Mouse (Mus musculus): ENCODE measurements around the gene Aprt. TPM values are rescaled to one million over a fixed set of nuclear protein-coding genes. Genes with fewer than 3 reads are reported as not detected.

Gene Aprt
- polyA plus RNA-seq, 1 experiment from 2014 or later = 235 TPM

DNA sequence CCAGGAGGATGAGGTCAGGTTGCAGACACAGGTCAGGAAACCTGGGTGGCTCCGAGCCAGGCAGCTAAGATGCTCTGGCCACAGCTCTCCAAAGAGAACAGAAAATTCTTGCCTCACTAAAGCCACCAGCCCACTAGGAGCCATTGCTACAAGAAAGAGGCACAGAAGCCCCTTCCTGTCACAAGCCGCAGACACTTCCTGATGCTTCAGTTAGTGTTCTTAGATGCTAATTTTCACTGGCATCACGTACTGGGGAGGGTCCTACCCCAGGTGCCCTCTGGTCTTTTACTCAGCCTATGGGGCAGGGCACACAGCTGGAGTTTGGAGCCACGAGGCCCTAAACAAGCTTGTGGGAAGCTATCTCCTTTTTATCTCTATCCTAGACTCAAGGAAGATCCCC lies 19.3 kb upstream of the Aprt start:
- H3K4me1 ChIP-seq (replicated peaks; ENCODE audit: control insufficient read depth, insufficient read depth, low read length) = no peaks in the 10 kb centered on the region
- no peak overlapping the region for H3K4me3 ChIP-seq (ENCODE audit: low read depth, low read length)
- H3K36me3 ChIP-seq (ENCODE audit: control insufficient read depth, insufficient read depth, low read length) = no peaks in the 10 kb centered on the region
- no peak for DNase-seq (ENCODE audit: low spot score)
- no peaks in the 10 kb centered on the region for H3K27me3 ChIP-seq (ENCODE audit: control insufficient read depth, insufficient read depth, low read length)
- no peak for ATAC-seq (replicated peaks; ENCODE audit: low FRiP score)
- H3K27ac ChIP-seq (ENCODE audit: low read depth, low read length) = no peak overlapping the region
- WGBS = 64% methylated on average over 4 of the region's 4 CpGs
- no peak overlapping the region for H3K4me2 ChIP-seq (ENCODE audit: low read depth, low read length, severe bottlenecking)
- no peak overlapping the region for H3K9ac ChIP-seq (ENCODE audit: low read length)
- H3K9me3 ChIP-seq (ENCODE audit: control insufficient read depth, low read length) = no peaks in the 10 kb centered on the region

DNA sequence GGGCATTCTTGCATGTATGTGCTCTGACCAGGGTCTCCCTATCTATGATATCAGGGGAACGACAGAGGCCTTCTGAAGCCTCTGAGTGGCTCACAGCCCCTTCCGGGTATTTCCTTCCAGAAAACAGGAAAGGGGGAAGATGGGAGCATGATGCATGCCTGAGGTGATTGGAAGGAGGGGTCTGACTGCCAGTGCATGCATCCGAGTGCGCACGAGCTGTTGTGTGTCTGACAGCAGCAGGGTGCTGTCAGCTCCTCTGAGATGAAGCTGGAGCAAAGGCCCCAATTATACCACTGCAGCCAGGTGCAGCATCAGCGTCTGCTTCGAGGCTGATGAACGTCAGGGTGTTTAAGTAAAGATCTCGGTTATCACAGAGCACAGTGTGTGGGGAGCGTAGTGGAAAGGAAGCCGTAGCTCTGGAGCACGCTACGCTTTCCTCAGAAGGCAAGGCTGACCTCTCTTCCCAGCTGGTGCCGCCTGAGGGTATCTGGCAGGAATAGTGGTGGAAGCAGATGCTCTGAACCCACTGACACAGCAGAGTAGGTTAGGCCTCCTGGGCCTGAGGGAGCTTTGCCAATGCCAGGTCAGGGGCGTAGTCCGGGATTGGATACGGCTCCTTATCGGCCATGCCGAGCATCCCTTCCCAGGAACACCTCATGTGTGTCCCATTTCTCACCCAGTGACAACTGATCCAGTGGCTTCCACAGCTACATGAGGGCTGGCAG lies 17.2 kb upstream of the Aprt start:
- H3K36me3 ChIP-seq (ENCODE audit: control insufficient read depth, insufficient read depth, low read length) = no peaks in the 10 kb centered on the region
- H3K4me1 ChIP-seq (replicated peaks; ENCODE audit: control insufficient read depth, insufficient read depth, low read length) = no peaks in the 10 kb centered on the region
- no peaks in the 10 kb centered on the region for H3K9me3 ChIP-seq (ENCODE audit: control insufficient read depth, low read length)
- H3K4me3 ChIP-seq (ENCODE audit: low read depth, low read length) = no peak overlapping the region
- no peak overlapping the region for H3K4me2 ChIP-seq (ENCODE audit: low read depth, low read length, severe bottlenecking)
- no peak overlapping the region for H3K9ac ChIP-seq (ENCODE audit: low read length)
- DNase-seq (ENCODE audit: low spot score) (no peak), ATAC-seq (replicated peaks; ENCODE audit: low FRiP score) (no peak)
- no peaks in the 10 kb centered on the region for H3K27me3 ChIP-seq (ENCODE audit: control insufficient read depth, insufficient read depth, low read length)
- no peak overlapping the region for H3K27ac ChIP-seq (ENCODE audit: low read depth, low read length)
- 82% methylated on average over 19 of the region's 19 CpGs for WGBS

DNA sequence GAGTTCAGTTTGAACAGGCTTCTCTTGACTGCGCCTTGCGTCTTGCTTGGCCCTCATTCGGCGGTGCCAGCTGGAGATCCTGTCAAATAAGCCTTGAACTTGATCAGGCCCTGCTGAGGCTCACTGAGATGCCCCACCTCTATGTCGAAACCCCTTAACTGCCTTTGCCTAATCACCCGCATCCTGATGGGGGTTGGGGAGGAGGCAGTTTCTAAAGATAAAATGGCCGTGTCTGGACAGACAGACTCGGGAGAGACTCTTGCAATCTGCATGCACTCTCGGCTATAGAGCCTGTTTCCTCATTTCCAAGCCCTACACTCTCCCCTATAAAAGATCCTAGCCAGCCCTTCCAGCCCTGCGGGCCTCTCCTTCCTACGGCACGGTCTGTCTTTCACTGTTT lies 16.5 kb upstream of the Aprt start:
- Histone ChIP-seq H3K27ac (ENCODE audit: low read depth, low read length) (no peak overlapping the region), H3K9me3 (ENCODE audit: control insufficient read depth, low read length) (no peaks in the 10 kb centered on the region), H3K4me3 (ENCODE audit: low read depth, low read length) (no peak overlapping the region), H3K36me3 (ENCODE audit: control insufficient read depth, insufficient read depth, low read length) (no peaks in the 10 kb centered on the region), H3K4me1 (replicated peaks; ENCODE audit: control insufficient read depth, insufficient read depth, low read length) (no peaks in the 10 kb centered on the region), H3K9ac (ENCODE audit: low read length) (no peak overlapping the region), H3K27me3 (ENCODE audit: control insufficient read depth, insufficient read depth, low read length) (no peaks in the 10 kb centered on the region), H3K4me2 (ENCODE audit: low read depth, low read length, severe bottlenecking) (no peak overlapping the region)
- DNase-seq (ENCODE audit: low spot score) = no peak
- ATAC-seq (replicated peaks; ENCODE audit: low FRiP score) = no peak
- 83% methylated on average over 12 of the region's 12 CpGs for WGBS

DNA sequence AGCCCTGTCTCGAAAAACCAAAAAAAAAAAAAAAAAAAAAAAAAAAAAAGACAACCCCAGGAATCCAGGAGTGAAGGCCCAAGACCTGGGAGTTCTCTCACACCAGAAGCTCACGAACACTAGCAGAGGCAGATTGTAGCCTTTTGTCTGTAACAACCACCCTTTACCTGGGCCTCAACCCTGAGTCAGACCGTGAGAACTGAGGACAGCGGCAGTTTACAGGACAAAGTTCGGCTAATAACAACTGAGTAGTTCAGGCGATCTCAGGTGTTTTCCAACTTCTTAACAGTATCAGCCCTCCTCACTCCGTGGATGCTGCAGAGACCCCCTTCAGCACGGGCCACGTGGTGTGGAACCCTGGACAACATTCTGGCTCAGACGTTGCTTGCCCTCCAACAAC lies 10.0 kb upstream of the Aprt start:
- 90% methylated on average over 9 of the region's 10 CpGs for WGBS

DNA sequence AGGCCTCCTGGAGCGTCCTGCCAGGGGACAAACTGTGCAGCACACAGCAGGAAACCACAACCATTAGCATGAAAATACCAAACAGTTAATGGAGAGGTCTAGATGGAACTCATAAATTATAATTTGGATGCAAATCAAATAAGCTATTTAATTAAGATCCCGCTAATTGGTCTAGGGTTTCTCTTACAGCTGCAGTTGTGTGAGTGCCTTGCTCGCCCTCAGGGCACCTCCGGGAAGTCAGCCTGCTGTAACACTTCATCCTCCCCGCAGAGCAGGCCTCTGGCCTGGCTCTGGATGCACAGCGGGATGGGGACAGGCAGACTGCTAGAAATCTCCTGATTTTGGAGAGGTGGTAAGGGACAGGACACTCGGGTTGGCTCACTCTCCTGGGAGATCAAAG lies 9.5 kb upstream of the Aprt start:
- H3K4me1 ChIP-seq (replicated peaks; ENCODE audit: control insufficient read depth, insufficient read depth, low read length) = no peaks in the 10 kb centered on the region
- ATAC-seq (replicated peaks; ENCODE audit: low FRiP score) (no peak), DNase-seq (ENCODE audit: low spot score) (no peak)
- H3K4me3 ChIP-seq (ENCODE audit: low read depth, low read length) = no peak overlapping the region
- H3K9ac ChIP-seq (ENCODE audit: low read length) = no peak overlapping the region
- H3K4me2 ChIP-seq (ENCODE audit: low read depth, low read length, severe bottlenecking) = no peak overlapping the region
- no peak overlapping the region for H3K27ac ChIP-seq (ENCODE audit: low read depth, low read length)
- no peaks in the 10 kb centered on the region for H3K36me3 ChIP-seq (ENCODE audit: control insufficient read depth, insufficient read depth, low read length)
- H3K27me3 ChIP-seq (ENCODE audit: control insufficient read depth, insufficient read depth, low read length) = 0 out of 2 replicates have a peak, but pooled peaks cover 2% of the 10 kb centered on the region
- H3K9me3 ChIP-seq (ENCODE audit: control insufficient read depth, low read length) = no peaks in the 10 kb centered on the region
- WGBS = 55% methylated on average over 7 of the region's 7 CpGs

More for the DNA sequence above, 10.0 kb upstream of the Aprt start:
- Histone ChIP-seq H3K9me3 (ENCODE audit: control insufficient read depth, low read length) (no peaks in the 10 kb centered on the region), H3K4me3 (ENCODE audit: low read depth, low read length) (no peak overlapping the region), H3K9ac (ENCODE audit: low read length) (no peak overlapping the region), H3K4me1 (replicated peaks; ENCODE audit: control insufficient read depth, insufficient read depth, low read length) (no peaks in the 10 kb centered on the region), H3K27ac (ENCODE audit: low read depth, low read length) (no peak overlapping the region), H3K4me2 (ENCODE audit: low read depth, low read length, severe bottlenecking) (no peak overlapping the region), H3K27me3 (ENCODE audit: control insufficient read depth, insufficient read depth, low read length) (0 out of 2 replicates have a peak, but pooled peaks cover 2% of the 10 kb centered on the region), H3K36me3 (ENCODE audit: control insufficient read depth, insufficient read depth, low read length) (no peaks in the 10 kb centered on the region)
- ATAC-seq (replicated peaks; ENCODE audit: low FRiP score) (no peak), DNase-seq (ENCODE audit: low spot score) (no peak)

DNA sequence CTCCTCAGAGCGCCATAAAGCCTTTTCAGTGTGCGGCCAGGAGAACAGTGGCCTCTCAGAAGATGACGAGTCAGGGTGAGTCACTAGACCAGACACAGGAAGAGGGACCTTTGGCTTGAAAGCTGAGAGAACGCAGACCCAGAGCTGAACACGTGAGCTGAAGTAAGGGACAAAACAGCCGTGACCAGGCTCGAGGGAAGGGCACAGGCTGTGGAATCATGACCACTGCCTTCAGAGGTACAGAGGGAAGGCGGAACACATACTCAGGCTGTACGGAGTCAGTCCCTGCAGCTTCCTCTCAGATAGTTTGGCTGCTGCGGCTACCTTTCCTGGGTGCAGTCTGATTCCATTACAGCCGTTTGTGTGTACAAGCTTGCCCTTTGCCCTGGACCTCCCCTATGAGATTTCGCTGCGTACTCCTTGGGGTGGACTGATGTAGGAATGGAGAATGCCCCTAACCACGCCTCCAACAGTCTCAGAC lies 8.7 kb upstream of the Aprt start:
- DNase-seq (ENCODE audit: low spot score) (no peak), ATAC-seq (replicated peaks; ENCODE audit: low FRiP score) (no peak)
- Histone ChIP-seq H3K4me2 (ENCODE audit: low read depth, low read length, severe bottlenecking) (no peak overlapping the region), H3K36me3 (ENCODE audit: control insufficient read depth, insufficient read depth, low read length) (no peaks in the 10 kb centered on the region), H3K27ac (ENCODE audit: low read depth, low read length) (no peak overlapping the region), H3K27me3 (ENCODE audit: control insufficient read depth, insufficient read depth, low read length) (0 out of 2 replicates have a peak, but pooled peaks cover 2% of the 10 kb centered on the region), H3K4me1 (replicated peaks; ENCODE audit: control insufficient read depth, insufficient read depth, low read length) (no peaks in the 10 kb centered on the region), H3K9me3 (ENCODE audit: control insufficient read depth, low read length) (no peaks in the 10 kb centered on the region), H3K4me3 (ENCODE audit: low read depth, low read length) (no peak overlapping the region), H3K9ac (ENCODE audit: low read length) (no peak overlapping the region)
- 71% methylated on average over 14 of the region's 14 CpGs for WGBS

DNA sequence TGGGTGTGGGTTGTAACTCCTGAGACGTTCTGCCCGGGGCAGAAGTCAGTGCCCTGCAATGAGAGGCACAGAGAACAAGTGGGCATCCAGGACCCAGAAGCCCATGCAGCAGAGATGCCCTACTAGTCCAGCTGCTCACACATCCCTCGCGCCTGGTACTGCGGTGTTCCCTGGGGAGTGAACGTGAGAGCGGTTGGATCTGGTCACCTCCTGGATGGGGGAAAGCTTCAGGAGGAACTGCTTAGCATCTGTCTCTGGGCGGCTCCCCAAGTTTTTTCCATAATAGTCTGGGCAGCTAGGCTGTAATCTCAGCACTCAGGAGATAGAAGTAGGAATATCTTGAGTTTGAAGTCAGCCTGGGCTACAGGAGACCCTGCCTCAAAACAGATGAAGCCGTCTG lies 8.3 kb upstream of the Aprt start:
- no peak for ATAC-seq (replicated peaks; ENCODE audit: low FRiP score)
- Histone ChIP-seq H3K4me2 (ENCODE audit: low read depth, low read length, severe bottlenecking) (no peak overlapping the region), H3K9me3 (ENCODE audit: control insufficient read depth, low read length) (no peaks in the 10 kb centered on the region), H3K36me3 (ENCODE audit: control insufficient read depth, insufficient read depth, low read length) (no peaks in the 10 kb centered on the region), H3K4me3 (ENCODE audit: low read depth, low read length) (no peak overlapping the region), H3K27me3 (ENCODE audit: control insufficient read depth, insufficient read depth, low read length) (0 out of 2 replicates have a peak, but pooled peaks cover 2% of the 10 kb centered on the region), H3K4me1 (replicated peaks; ENCODE audit: control insufficient read depth, insufficient read depth, low read length) (no peaks in the 10 kb centered on the region), H3K27ac (ENCODE audit: low read depth, low read length) (no peak overlapping the region), H3K9ac (ENCODE audit: low read length) (no peak overlapping the region)
- no peak for DNase-seq (ENCODE audit: low spot score)
- 91% methylated on average over 9 of the region's 9 CpGs for WGBS

DNA sequence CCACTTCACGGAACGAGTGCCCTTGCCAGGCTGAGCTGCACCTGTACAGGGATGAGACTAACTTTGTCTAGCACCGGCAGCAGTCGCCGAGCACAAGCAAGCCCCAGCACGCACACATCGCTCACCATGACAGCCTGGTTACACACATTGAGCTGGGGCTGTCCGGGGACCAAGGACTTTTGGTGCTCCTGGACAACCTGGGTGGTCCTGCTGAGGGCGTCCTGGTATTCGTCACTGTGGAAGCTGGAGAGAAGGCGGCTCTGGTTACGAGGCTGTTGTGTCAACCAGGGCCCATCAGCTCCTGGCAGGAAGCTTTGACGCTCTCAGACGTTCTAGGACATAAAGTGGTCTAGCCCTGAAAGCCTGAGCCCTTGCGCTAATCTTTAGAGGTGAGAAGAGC lies 4.2 kb upstream of the Aprt start:
- H3K4me3 ChIP-seq (ENCODE audit: low read depth, low read length) = no peak overlapping the region
- no peak for ATAC-seq (replicated peaks; ENCODE audit: low FRiP score)
- H3K9ac ChIP-seq (ENCODE audit: low read length) = no peak overlapping the region

DNA sequence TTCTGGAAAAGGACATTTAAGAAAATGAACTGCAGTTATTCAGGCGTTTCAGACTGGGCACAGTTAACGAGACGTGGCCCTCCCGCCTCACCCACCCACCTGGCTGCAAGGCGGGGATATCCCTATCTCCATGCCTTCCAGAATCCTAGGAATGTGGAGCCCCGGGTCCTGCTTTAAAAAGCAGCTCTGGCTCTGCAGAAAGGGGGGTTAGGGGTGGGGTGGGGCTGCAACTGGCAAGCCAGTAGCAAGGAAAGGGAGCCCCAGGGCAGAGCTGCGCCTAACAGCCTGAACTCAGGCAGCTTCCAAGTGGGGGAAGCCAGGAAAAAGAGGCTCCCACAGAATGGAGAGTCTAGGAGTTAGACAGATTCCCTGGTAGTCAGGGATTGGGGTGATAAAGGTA lies 2.5 kb upstream of the Aprt start:
- peaks cover 22% of the 10 kb centered on the region for H3K4me1 ChIP-seq (replicated peaks; ENCODE audit: control insufficient read depth, insufficient read depth, low read length)

More for the DNA sequence above, 4.2 kb upstream of the Aprt start:
- no peak overlapping the region for H3K4me2 ChIP-seq (ENCODE audit: low read depth, low read length, severe bottlenecking)
- no peak for DNase-seq (ENCODE audit: low spot score)
- H3K9me3 ChIP-seq (ENCODE audit: control insufficient read depth, low read length) = no peaks in the 10 kb centered on the region
- H3K36me3 ChIP-seq (ENCODE audit: control insufficient read depth, insufficient read depth, low read length) = no peaks in the 10 kb centered on the region
- peaks cover 15% of the 10 kb centered on the region for H3K4me1 ChIP-seq (replicated peaks; ENCODE audit: control insufficient read depth, insufficient read depth, low read length)
- no peak overlapping the region for H3K27ac ChIP-seq (ENCODE audit: low read depth, low read length)
- WGBS = 82% methylated on average over 13 of the region's 15 CpGs
- H3K27me3 ChIP-seq (ENCODE audit: control insufficient read depth, insufficient read depth, low read length) = 0 out of 2 replicates have a peak, but pooled peaks cover 2% of the 10 kb centered on the region

More for the DNA sequence above, 2.5 kb upstream of the Aprt start:
- H3K27me3 ChIP-seq (ENCODE audit: control insufficient read depth, insufficient read depth, low read length) = no peaks in the 10 kb centered on the region
- H3K36me3 ChIP-seq (ENCODE audit: control insufficient read depth, insufficient read depth, low read length) = no peaks in the 10 kb centered on the region
- DNase-seq (ENCODE audit: low spot score) (no peak), ATAC-seq (replicated peaks; ENCODE audit: low FRiP score) (no peak)
- no peak overlapping the region for H3K9ac ChIP-seq (ENCODE audit: low read length)
- H3K27ac ChIP-seq (ENCODE audit: low read depth, low read length) = no peak overlapping the region
- no peak overlapping the region for H3K4me2 ChIP-seq (ENCODE audit: low read depth, low read length, severe bottlenecking)
- no peak overlapping the region for H3K4me3 ChIP-seq (ENCODE audit: low read depth, low read length)
- no peaks in the 10 kb centered on the region for H3K9me3 ChIP-seq (ENCODE audit: control insufficient read depth, low read length)
- 22% methylated on average over 7 of the region's 7 CpGs for WGBS
